Mouse (Mus musculus): Measurements from ENCODE around the gene Map2k7.
A peak's percentile ranks its signal among the peaks of the same experiment; 100 is the strongest.
"Not testable (repeated sequence)": the region's sequence is repeated elsewhere in the genome, so short reads cannot be mapped to it uniquely, and the experiment has no call there.

Gene Map2k7

GRCm38 (mm10) chr8:4226739-4227347, 11.7 kb upstream of the Map2k7 start, which contains the start of gene Lrrc8e:
TSS of gene Lrrc8e (plus strand) at chr8:4226827.
- DNase-seq (ENCODE audit: low spot score): no peak

- DNase-seq (ENCODE audit: low spot score): no peak
Observed at GRCm38 (mm10) chr8:4227919-4228318, 10.6 kb upstream of the Map2k7 start.

- DNase-seq (ENCODE audit: low spot score): no peak
Observed at GRCm38 (mm10) chr8:4229784-4230183, 8.8 kb upstream of the Map2k7 start.

DNA sequence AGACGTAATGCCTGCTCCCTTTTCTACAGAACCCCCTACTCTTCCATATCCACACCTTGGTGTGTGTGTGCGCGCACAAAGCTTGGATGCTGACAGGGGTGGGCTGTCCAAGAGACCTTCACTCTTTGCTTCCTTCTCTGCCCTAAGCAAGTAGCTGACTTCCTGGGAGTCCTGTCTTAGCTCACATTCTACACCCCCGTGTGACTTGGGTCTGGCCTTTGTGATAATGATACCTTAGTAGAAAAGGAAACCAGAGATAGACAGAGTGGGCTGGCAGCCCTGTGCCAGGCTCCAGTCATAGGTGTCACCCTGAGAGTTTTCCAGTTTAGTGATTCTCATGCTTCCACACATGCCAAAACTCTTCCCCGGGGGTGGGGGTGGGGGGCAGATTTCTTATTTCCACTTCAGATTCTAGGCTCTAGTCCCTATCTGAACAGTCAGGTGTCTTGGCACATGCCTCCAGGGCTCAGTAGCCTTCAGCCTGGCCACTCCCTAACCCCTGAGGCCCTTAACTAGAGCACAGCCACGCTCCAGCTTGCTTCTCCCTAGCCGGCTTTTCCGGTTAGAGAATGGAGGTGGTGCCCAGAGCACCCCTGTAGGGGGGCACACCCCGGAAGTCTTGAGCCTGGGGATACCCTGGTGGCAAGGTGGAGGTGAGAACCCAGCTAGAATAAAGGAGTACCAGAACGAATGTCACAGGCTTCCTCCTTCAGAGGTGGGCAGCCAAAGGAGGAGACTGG, 7.8 kb upstream of the Map2k7 start:
- DNase-seq (ENCODE audit: low spot score): no peak

GRCm38 (mm10) chr8:4237814-4238433, 616 bp upstream of the Map2k7 start:
- DNase-seq (ENCODE audit: low spot score): no peak

- DNase-seq (ENCODE audit: low spot score): no peak
Observed at GRCm38 (mm10) chr8:4239193-4239890, 802 bp downstream of the Map2k7 start.

DNA sequence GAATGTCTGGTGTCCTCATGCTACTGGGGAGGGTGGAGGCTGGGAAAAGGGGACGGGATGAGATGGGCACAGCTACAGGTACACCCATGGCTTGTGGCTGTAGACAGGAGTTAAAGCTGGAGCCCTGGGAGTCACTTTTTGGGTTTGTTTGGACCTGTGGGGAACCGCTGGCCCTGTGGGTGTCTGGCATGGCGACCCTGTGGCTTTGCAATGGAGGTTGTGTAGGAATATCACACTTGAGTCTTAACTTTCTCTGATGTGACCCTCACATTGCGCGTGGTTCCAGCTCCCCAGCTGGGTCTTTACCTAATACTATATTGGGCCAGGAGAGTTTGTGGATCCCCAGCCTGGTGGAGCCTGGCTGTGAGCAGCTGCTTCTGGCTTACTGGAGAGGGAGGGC, 6.5 kb downstream of the Map2k7 start:
- no peak for DNase-seq (ENCODE audit: low spot score)

- DNase-seq (ENCODE audit: low spot score): no peak
Observed at GRCm38 (mm10) chr8:4245737-4246136, 7.2 kb downstream of the Map2k7 start.

DNA sequence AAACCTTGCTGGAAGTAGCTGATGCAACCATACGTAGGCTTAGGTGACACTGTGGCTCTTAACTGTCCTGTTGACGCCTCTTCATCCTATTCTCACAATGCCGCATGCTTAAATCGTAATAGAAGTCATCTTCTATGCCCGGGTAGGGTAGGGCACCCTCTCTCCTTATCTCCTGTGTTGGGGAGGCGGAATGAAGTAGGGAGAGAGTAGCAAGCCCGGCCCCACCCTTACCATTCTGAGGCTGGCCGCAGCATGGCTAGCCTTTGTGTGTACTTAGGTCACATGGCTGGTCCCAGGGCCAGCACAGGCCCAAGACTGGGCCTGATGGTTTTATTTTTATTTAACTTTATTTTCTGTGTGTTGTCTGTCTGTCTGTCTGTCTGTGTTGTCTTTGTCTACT, 8.7 kb downstream of the Map2k7 start:
- no peak for DNase-seq (ENCODE audit: low spot score)

DNA sequence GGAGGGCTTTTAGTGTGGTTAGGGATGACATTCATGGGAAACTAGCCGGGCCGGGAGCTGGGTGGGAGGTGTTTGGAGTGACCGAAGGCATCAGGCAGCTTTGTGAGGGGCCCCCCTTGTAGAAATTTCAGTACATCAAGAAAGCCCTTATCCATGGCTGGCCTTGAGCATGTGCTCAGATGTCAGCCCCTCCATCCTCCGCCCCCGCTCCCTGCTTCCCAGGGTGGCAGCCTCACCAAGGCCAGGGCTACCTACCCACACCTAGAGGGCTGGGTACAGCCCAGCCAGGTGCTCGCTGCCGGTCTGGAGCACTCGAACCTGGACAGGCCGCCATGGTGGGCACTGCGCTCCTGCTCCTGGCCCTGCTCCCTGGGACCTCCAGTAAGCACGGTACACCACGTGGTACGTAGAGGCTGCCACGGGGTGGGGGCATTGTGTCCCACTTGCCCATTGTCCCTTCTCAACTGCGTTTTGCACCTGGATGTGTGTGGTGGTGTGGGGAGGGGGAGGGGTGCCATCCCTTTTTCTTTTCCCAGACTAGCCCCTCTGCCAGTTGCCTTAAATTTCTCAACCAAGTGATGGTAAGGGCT, 9.5 kb downstream of the Map2k7 start, which contains the start of gene Tgfbr3l:
Gene Tgfbr3l, plus strand, starts transcription at position 264 of the 590 bp plus-strand sequence.
- no peak for DNase-seq (ENCODE audit: low spot score)

GRCm38 (mm10) chr8:4249213-4249612, 10.7 kb downstream of the Map2k7 start:
- no peak for DNase-seq (ENCODE audit: low spot score)

DNA sequence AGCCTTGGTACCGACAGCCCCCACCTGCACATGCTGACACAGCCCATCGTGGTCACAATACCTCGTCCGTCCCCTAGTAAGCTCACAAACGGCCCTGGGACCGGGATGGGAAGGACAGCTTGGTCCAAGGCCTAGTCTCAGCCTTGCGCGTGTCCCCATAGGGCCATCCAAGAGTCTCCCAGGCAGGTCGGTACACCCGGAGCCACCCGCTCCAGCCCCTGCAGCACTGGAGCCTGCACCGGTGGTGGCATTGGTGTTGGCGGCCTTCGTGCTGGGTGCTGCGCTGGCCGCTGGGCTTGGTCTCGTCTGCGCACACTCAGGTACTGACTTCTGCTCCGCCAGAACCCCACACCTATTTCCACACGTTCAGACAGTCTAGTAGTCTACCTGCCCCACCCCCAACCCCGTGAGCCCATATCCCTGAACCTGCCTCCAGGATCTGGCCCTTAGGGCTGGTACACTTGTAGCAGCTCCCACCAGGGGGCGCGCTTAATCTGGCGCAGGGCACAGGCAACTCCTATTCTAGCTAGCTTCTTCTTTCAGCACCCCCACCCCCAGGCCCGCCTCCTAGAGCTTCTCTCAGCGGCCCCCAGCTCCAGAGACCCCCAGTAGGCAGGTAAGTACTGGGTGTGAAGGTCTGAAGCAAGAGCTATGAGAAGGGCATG, 11.9 kb downstream of the Map2k7 start:
- peak; percentile 84 for DNase-seq (ENCODE audit: low spot score)

GRCm38 (mm10) chr8:4252116-4252760, 13.7 kb downstream of the Map2k7 start:
- no peak for DNase-seq (ENCODE audit: low spot score)

GRCm38 (mm10) chr8:4252934-4253841, 14.6 kb downstream of the Map2k7 start, which contains the start of gene Snapc2:
TSS of gene Snapc2 (plus strand) at chr8:4253080.
- DNase-seq (ENCODE audit: low spot score): peak; percentile 93

DNA sequence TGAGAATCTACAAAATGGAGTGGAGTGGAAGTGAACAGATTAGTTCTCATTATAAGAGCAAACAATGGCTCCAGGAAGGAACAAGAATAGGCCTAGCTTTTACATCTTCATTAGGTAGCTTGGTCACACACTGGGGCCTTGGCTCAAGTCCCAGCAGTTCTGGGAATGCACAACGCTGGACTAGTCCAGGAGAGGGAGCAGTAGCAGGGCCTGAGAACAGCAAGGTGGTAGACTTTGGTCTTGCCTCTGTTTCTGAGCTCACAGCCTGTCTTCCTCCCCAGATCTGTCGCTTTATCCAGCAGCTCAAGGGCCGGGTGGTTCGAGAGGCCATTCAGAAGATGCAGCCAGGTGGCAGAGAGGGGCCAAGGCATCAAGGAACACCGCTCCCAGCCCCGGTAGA, 15.5 kb downstream of the Map2k7 start:
- DNase-seq (ENCODE audit: low spot score): no peak

DNA sequence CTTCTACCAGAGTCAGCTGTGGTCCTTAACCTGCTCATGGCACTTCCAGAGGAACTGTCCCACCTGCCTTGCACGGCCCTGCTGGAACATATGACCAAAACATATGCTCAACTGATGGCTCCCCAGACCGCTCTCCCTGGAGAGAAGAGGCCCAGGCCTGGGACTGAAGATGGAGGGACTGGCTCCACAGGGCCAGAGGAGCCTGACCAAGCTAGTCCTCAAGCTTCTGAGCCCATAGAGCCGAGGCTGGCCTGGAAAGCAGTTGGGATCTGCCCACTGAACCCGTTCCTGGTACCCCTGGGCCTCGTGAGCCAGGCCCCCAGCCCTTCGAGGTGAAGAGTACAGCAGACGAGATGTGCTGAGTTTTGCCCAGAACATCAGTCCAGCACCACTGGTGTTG, 16.9 kb downstream of the Map2k7 start:
- not testable (repeated sequence) for DNase-seq (ENCODE audit: low spot score)

DNA sequence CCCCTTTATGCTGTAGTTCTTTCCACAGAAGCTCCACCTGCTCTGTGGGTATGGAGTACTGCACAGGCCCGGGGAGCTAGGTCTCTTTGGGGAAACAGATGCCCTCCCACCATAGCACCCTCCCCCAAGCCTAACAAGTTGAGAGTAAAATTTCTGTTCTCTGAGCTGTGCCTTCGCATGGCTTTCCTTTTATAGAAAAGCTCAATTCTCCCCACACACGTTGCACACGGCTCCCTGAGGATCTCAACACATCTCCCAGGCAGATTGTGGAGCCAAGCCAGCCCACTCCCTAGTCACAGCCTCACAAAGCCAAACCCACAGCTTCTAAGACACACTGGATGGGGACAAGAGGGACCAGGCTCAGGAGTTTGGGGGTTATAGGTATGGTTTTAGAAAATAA, 18.4 kb downstream of the Map2k7 start:
- DNase-seq (ENCODE audit: low spot score): no peak

- no peak for DNase-seq (ENCODE audit: low spot score)
Observed at GRCm38 (mm10) chr8:4257350-4257749, 18.8 kb downstream of the Map2k7 start.

GRCm38 (mm10) chr8:4258233-4258632, 19.7 kb downstream of the Map2k7 start:
- DNase-seq (ENCODE audit: low spot score): peak; percentile 77

GRCm38 (mm10) chr8:4258678-4259077, 20.1 kb downstream of the Map2k7 start:
- DNase-seq (ENCODE audit: low spot score): peak; percentile 25

Data from T-cell, adult 2 months (primary cell).